Mouse (Mus musculus) small intestine, adult 2 months (tissue): ENCODE measurements around the gene Olfr308.

Source experiments
- CTCF ChIP-seq: fragments of 200-500 bp; IDR thresholded peaks from 2 replicates; pipeline ENCODE4 v1.5.1; 2012; ENCODE audit warnings: low read depth, mild to moderate bottlenecking, control low read depth, inconsistent platforms, low read length, moderate library complexity, mixed read lengths; ENCODE audit not compliant: insufficient replicate concordance, insufficient read length; ENCODE audit errors: extremely low read depth
- POLR2A ChIP-seq: fragments of 200-500 bp; IDR thresholded peaks from 2 replicates; pipeline ENCODE4 v1.6.1; 2012; ENCODE audit warnings: low read depth, mild to moderate bottlenecking, control low read depth, inconsistent platforms, low read length, moderate library complexity

- TF ChIP-seq CTCF: no peak
- no peak for TF ChIP-seq POLR2A
Observed at GRCm38 (mm10) chr7:86342881-86343565, 17.6 kb upstream of the Olfr308 start.
